Mouse (Mus musculus) large intestine, adult 2 months (tissue): Measurements from ENCODE around the gene Spdye4b. TPM values are rescaled to one million over a fixed set of nuclear protein-coding genes. Genes with fewer than 3 reads are reported as not detected.
A peak's percentile ranks its signal among the peaks of the same experiment; 100 is the strongest.
"Not testable (repeated sequence)": the region's sequence is repeated elsewhere in the genome, so short reads cannot be mapped to it uniquely, and the experiment has no call there.

Experiments
- DNase-seq: peaks from one replicate; pipeline ENCODE4 v3.0.0-alpha.2; 2012; ENCODE audit warnings: low read depth, low spot score
- WGBS: fragments of 180-500 bp; shearing (Covaris S2); methylation state at CpG from one replicate; pipeline ENCODE4 v1.1.7; 2018; 5-methylcytosine and 5-hydroxymethylcytosine counted together
- polyA plus RNA-seq: library from polyadenylated mRNA; depleted of rRNA; stranded (reverse); fragments of >200 nt; gene quantifications from 2 replicates; pipeline ENCODE4 v1.2.3, GENCODE M21; 2012; rRNA removed

Spdye4b gene
- polyA plus RNA-seq: not detected in 2 replicates

DNA sequence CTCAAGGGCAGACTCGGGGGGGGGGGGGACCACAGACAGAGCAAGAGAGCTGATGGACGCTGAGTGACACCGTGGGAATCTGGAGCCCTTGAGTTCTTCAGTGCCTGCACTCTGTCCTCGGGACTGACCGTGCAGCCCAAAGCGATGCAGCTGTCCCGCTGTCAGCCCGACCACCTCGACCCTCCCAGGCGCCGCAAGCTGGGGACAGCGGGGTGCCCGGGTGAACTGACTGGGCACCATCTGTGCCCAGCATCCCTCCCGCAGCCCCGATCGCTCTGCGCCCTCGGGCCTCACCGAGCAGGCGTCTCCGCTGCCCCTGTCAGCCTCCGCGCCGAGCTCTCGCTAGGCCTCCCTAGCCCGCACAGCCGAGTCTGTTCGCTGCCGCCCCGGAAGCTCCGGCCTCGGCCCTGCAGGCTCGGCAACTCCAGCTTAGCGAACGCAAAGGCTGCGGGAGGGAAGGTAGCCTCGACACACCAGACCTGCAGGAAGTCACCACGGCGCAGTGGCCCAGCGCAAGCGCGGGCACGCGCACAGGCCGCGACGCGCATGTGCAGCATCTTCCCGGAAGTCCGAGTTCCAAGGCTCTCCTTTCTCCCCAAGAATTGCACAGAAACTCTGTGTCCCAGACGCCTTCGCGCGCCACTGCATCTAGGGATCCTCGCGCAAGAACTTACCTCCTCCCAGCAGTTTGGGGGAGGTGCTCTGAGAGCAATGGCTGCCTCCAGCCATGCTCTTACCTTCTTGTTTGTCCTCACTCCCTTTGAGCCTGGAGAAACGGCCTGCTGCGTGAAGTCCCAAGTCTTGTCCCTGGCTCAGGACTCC is at the start of gene Spdye4b, which contains the start of gene Rbak:
Gene Spdye4b, plus strand, starts transcription at position 763 of the 822 bp plus-strand sequence.
Gene Rbak, minus strand, starts transcription at position 521 of the 822 bp plus-strand sequence.
- DNase-seq: peak; percentile 79
- WGBS: under 1% methylated on average over 58 of the region's 58 CpGs

DNA sequence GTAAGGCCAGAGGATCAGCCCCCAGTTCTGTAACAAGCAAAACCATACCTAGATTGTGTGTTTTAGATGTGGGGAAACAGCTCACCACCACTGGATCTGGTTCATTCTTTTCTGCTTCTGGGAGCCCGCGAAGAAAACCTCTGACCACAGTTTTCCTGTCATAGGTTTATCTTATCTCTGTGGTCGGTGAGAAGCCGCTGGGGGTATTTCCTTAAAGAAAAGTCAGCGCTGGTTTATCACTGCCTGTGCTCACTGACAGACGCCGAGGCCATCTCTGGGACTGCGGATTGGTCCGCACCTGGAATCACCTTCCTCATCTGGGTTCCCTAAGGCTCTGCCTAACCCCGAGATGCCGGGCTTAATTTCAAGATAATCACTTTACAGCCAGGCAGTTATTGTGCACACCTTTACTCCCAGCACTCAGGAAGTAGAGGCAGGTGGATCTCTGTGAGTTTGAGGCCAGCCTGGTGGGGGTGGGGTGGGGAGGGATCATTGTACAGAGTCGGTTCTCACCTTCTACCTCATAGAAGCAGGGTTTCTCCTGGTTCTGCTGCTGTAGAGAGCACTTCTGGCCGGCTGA is 47.8 kb upstream of the Spdye4b start:
- WGBS: 48% methylated on average over 13 of the region's 13 CpGs

DNA sequence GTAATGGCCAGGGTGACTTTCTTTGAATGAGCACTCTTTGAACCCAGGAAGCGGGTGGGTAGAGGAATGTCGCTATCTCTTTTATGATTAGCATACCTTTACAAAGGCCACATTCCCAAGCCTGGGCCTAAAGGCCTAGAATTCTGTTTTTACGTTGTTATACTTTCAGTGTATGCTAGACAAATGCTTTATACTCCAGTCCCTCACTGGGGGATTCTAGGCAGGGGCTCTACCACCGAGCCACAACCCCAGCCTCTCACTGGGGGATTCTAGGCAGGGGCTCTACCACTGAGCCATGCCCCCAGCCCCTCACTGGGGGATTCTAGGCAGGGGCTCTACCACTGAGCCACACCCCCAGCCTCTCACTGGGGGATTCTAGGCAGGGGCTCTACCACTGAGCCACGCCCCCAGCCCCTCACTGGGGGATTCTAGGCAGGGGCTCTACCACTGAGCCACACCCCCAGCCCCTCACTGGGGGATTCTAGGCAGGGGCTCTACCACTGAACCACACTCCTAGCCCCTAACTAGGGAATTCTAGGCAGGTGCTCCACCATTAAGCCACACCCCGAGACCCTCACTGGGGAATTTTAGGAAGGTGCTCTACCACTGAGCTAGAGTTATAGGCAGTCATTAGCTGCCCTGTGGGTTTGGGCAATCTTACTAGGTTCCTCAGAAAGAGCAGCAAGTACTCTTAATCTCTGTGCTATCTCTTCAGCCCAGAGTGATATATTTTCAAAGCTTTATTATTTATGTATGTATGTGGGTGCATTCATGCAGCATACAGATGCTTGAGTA is 46.4 kb upstream of the Spdye4b start:
- DNase-seq: not testable (repeated sequence)
- 90% methylated on average over 4 of the region's 6 CpGs for WGBS

More for the DNA sequence above, 47.8 kb upstream of the Spdye4b start:
- DNase-seq: no peak

DNA sequence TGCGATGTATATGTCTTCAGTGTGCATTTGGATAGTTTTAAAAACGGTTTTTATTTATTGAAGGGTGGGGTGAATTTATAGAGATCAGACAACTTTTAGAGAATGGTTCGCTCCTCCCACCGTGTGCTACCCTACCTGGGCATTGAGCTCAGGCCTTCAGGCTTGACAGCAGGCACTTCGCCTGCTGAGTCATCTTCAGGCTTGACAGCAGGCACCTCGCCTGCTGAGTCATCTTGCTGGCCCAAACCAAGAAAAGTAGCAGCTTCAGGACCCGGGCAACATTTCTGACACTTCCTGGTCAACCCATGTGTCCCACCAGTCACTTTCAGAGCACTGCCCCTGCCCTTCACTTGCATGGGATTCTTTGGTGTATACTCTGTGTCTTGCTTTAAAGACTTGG is 45.8 kb upstream of the Spdye4b start:
- 85% methylated on average over 7 of the region's 7 CpGs for WGBS
- no peak for DNase-seq

DNA sequence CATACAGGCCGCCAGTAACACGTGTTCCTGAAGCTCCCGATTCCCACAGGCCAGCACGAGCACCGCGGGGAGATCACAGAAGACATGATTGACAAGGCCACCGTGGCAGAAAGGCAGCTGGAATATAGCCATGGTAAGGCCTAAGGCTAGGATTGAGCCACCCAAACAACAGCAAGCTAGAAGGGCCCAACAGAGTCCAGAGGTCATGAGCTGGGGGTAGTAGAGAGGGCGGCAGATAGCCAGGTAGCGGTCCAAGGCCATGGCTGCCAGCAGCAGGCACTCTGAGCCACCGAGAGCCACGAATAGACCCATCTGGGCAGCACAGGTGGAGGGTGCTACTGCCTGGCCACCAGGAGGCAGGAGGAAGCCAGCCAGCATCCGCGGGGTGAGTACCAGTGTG is 43.2 kb upstream of the Spdye4b start:
- DNase-seq: no peak
- WGBS: 84% methylated on average over 13 of the region's 13 CpGs

DNA sequence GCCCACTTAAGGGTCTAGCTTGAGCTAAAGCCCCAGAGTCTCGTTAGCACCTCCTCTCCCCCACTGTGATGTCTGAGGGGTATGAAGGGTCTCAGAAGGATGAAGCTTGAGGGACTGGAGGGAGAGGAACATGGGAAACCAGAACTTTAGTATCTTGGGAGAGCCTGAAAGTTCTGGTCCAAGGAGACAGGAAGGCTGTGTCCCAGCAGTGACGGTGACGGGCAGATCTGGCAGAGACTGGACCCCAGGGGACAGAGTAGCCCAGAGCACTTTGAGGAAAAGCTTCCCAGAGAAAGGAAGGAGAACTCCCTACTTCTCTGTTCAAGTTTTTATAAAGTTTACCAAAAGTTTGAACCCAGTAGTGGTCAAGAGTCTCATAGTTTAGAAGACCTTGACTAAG is 33.3 kb upstream of the Spdye4b start, which contains the start of gene Olfr718-ps1:
Gene Olfr718-ps1, minus strand, starts transcription at position 101 of the 400 bp plus-strand sequence.
- WGBS: 67% methylated on average over 3 of the region's 3 CpGs

DNA sequence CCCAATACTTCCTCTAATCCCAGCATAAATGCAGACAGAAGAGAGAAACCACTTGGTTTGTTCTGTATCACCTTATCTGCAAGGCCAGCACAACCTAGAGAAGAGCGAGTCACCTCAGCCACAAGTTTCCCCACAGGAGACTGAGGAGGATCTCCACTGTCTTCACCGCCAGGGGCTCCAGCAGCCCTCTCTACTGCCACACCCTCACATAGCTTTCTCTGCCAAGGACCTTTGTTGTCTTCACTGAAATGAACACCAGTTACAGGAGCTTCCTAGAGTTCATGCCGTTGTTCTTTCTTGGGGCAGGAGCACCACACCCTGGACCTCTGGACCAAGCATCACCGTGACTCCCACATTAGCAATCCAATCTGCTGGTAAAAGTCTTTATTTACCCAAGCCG is 32.2 kb upstream of the Spdye4b start:
- 62% methylated on average over 5 of the region's 5 CpGs for WGBS
- no peak for DNase-seq

More for the DNA sequence above, 33.3 kb upstream of the Spdye4b start, which contains the start of gene Olfr718-ps1:
- DNase-seq: no peak

DNA sequence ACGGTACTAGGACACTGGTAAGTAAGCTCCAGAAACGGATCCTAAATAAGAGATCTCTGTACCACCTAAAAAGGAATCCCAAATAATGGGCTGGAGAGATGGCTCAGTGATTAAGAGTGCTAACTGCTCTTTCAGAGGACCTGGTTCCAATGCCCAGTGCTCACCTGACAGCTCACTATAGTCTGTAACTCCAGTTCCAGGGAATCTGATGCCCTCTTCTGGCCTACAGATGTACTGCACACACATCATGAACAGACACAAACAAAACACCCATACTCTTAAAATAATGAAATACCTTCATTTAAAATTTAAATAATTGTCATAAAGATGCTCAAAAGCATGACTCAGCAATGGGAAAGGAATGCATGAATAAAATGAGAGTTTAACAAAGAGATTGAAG is 31.3 kb upstream of the Spdye4b start:
- DNase-seq: no peak
- 91% methylated on average over 2 of the region's 2 CpGs for WGBS

DNA sequence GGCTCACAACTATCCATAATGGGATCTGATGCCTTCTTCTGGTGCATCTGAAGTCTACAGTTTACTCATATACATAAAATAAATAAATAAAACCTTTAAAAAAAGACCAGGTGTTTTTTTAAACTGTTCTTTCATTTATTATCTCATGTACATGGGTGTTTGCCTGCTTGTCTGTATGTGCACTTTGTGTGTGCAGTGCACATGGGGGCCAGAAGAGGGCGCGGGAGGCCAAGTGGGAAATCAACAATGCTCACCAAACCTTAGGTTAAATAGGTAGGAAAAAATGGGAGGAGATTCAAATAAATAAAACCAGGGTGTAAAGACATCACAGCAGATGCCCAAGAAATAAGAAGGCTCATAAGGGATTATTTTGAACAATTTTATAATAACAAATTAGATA is 30.8 kb upstream of the Spdye4b start:
- WGBS: 85% methylated on average over 2 of the region's 2 CpGs
- no peak for DNase-seq

DNA sequence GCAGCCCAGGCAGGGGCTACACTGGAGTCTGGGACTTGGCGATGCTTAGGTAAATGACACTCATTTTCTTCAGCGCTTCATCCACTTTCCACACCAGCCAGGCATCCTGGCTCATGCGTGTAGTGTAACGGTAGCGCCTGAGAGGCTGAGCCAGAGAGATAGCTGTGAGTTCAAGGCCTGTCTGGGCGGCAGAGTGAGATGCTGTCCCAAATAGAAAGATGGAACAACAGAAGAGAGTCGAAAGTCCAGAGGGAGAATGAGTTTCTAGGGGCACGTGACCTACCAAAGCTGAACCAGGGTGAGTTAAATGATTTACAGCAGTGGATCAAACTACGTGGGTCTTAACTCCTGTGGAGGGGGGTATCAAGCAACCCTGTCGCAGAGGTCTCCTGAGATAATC is 27.1 kb upstream of the Spdye4b start:
- DNase-seq: no peak

DNA sequence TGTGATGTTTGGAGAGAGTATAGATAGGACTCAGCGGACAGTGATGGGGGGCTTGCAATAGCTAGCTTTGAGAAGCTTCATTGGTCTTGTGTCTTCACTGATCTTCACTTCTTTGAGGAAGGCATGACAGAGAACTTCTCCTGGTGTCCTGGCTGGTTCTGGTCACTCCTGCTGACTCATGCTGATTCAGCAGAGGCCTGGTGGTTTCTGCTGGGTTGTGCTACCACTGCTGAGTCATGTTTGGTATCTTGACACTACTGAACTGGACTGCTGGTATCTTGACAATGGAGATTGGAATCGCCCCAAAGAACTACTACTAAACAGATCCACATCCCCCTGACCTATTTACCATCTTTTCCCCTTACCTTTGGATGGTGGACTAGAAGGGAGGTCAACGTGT is 25.3 kb upstream of the Spdye4b start:
- DNase-seq: no peak
- WGBS: 86% methylated on average over 3 of the region's 3 CpGs

More for the DNA sequence above, 27.1 kb upstream of the Spdye4b start:
- 86% methylated on average over 10 of the region's 10 CpGs for WGBS

DNA sequence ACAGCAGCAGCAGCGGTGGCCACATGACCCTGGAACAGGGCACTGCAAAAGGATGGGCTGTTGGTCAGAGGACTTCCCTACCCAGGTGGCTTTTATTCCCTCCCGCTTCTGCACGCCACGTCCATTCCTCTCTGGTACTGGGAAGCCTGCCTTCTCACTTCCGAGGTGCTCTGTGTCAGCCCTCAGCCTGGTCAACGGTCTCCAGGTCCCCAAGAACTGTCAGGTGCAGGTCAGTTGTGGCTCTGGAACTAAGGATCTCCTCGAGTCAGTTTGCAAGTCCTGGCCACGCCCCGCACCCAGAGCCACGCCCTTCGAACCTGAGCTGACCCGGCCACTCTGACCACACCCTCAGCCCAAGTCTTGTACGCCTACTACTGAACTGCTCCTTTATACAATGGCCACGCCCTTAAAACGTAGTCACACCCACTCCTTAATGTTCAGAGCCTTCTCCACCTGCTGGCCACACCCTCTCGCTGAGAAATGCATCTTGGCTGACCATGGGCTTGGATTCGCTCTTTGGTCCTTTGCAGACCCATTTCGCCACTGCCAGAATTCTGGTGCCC is 15.2 kb upstream of the Spdye4b start:
- WGBS: 10% methylated on average over 18 of the region's 18 CpGs
- DNase-seq: peak; percentile 56

DNA sequence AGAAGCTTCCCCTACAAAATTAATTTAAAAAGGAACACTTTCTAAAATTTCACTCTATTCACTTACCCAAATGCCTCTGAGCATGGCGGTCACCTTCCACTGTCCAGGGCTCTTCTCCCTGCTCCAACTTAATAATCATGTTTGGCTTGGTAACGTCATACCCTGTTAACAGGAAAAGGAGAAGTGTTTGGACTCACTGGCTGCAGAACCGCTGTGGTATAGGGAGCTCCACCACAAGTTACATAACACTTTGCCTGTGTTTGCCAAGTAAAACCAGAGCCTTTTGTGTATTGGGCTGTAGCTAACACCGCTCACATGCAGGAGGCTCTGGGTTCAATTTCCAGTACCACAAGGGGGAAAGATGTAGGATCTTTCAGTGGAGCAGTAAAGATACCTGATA is 4.8 kb upstream of the Spdye4b start:
- 94% methylated on average over 4 of the region's 4 CpGs for WGBS
- DNase-seq: no peak

DNA sequence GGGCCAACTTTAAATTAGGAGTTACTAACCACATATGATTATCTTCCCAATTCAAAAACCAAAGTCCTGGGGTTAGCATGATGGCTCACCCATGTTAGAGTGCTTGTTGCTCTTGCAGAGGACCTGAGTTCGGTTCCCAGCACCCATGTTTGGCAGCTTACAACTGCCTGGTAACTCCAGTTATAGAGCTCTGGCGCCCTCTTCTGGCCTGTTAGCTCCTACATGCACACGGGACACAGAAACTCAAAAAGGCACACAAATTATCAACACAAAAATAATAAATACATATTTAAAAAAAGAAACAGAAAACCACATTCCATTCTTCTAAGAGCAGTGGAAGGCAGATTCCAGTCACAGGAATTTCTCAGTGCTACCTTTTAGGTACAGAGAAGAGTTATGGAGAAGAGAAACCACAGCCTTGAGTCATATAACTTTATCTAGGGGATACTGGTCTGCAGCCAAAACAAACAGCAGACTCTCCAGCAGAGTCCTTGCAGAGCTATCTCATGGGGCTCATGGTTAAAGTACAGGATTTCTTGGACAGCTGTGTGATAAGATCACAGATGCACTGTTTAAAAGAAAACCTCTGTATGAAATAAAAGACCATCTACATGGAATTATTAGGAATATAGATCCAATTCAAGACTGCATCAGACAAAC is 3.1 kb upstream of the Spdye4b start:
- WGBS: 91% methylated on average over 3 of the region's 3 CpGs
- DNase-seq: no peak

DNA sequence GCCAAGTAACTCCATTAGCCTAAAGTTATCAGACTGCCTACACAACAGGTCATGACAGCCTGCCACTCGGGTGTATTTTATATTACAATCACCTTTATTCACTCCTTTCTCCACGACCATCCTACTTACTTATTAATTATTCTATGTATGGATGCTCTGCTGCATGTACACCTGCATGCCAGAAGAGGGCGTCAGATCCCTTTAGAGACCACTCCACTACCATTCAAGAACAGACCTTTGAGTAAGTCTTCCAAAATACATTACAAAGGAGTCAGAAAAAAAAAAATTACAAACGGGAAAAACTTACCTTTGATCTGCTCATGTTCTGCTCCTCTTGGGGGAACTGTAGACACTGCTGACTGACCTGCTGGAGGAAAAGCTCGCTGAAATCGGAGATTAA is 1.6 kb upstream of the Spdye4b start:
- no peak for DNase-seq
- 37% methylated on average over 6 of the region's 6 CpGs for WGBS

DNA sequence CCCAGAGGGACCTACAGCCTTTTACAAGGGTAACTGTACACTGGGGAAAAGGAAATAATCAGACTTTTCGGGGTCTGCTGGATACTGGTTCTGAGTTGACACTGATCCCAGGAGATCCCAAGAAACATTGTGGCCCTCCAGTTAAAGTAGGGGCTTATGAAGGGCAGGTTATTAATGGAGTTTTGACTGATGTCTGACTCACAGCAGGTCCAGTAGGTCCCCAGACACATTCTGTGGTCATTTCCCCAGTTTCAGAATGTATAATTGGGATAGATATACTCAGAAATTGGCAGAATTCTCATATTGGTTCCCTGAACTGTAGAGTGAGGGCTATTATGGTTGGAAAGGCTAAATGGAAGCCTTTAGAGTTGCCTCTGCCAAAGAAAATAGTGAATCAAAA is 7.2 kb downstream of the Spdye4b start:
- not testable (repeated sequence) for DNase-seq
- WGBS: 71% methylated on average over 1 of the region's 1 CpGs

DNA sequence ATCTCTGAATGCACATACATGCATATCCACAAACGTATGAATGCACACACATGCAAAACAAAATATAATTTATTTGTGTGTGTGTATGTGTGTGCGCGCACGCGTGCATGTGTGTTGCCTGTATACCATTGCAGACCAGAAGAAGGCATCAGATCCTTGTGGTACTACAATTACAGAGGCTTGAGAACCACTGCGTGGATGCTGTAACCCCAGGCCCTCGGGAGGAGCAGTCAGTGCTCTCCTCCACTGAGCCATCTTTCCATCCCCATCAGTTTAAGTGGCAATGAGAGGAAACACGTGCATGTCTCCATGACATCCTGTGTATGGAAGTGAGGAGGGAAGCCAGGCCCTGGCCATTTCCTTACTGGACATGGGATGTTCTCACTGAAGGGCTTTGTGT is 12.0 kb downstream of the Spdye4b start:
- no peak for DNase-seq
- 83% methylated on average over 8 of the region's 8 CpGs for WGBS

DNA sequence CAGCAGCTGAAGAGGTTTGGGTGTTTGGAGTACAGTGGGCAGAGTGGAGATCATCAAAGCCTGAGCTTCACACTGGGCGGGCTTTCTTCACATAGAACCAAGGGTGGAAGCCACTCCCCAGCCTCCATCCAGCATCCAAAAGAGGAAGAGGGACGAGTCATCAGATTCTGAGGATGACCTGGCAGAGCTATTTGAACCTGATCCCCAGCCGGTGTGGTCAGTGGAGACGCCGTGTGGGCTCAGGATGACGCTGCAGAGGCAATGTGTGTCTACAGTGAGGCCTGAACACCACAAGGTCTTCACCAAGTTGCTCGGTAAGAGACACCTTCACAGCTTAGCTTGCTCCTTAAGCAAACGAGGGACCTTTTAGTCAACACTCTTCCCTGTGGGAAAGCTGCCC is 13.9 kb downstream of the Spdye4b start:
- WGBS: 53% methylated on average over 8 of the region's 8 CpGs
- DNase-seq: not testable (repeated sequence)

DNA sequence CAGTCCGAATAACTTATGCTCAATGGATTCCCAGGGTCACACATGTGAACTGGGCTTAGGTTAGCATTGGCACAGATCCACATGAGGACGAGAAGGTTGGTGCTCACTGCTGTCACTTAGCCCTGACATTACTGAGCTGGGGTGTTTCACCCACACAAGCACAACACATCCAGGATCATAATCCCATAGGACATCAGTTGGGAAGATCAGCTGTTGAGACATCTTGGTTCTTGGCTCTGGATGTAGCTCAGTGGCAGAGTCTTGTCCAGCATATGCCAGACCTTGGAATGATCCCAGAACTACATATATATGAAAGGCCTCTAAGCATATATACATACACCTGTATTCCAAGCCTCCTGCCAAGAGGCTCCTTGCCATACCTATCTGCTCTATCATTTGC is 14.3 kb downstream of the Spdye4b start:
- no peak for DNase-seq
- 68% methylated on average over 2 of the region's 2 CpGs for WGBS
